Mouse (Mus musculus) CD4-positive, CD25-positive, alpha-beta regulatory T cell, adult 4 months (primary cell): ENCODE data around the gene Kif19a. TPM values are rescaled to one million over a fixed set of nuclear protein-coding genes. Genes with fewer than 3 reads are reported as not detected.
A peak's percentile ranks its signal among the peaks of the same experiment; 100 is the strongest.

Experiments used
- ATAC-seq: one replicate; pipeline ENCODE4 v1.8.0; 2017
- polyA plus RNA-seq, 2 experiments: library from polyadenylated mRNA; unstranded; fragments of 100-300 nt; shearing (Covaris generic); gene quantifications; one replicate each; pipeline ENCODE4 v1.2.1; 2017

Gene Kif19a
- polyA plus RNA-seq, 2 experiments from 2014 or later, result not detected

GRCm38 (mm10) chr11:114807686-114808427 lies 42.7 kb downstream of the Kif19a start:
- peak; percentile 90 for ATAC-seq

- no peak for ATAC-seq
Observed at GRCm38 (mm10) chr11:114809371-114809770, 44.2 kb downstream of the Kif19a start.

- ATAC-seq, result no peak
Observed at GRCm38 (mm10) chr11:114810344-114810743, 45.2 kb downstream of the Kif19a start.

GRCm38 (mm10) chr11:114812731-114813240 lies 47.6 kb downstream of the Kif19a start:
- ATAC-seq, result peak; percentile 42

- no peak for ATAC-seq
Observed at GRCm38 (mm10) chr11:114814873-114815592, 49.8 kb downstream of the Kif19a start.

- ATAC-seq, result no peak
Observed at GRCm38 (mm10) chr11:114816934-114817333, 51.7 kb downstream of the Kif19a start.

- no peak for ATAC-seq
Observed at GRCm38 (mm10) chr11:114818185-114818584, 53.0 kb downstream of the Kif19a start.

- no peak for ATAC-seq
Observed at GRCm38 (mm10) chr11:114819110-114819509, 53.9 kb downstream of the Kif19a start.

- ATAC-seq, result no peak
Observed at GRCm38 (mm10) chr11:114820444-114820843, 55.3 kb downstream of the Kif19a start.

- no peak for ATAC-seq
Observed at GRCm38 (mm10) chr11:114821325-114821724, 56.1 kb downstream of the Kif19a start.

GRCm38 (mm10) chr11:114822727-114823126 lies 57.5 kb downstream of the Kif19a start:
- no peak for ATAC-seq

GRCm38 (mm10) chr11:114823199-114823725 lies 58.1 kb downstream of the Kif19a start:
- ATAC-seq, result no peak

GRCm38 (mm10) chr11:114826686-114827085 lies 61.5 kb downstream of the Kif19a start:
- no peak for ATAC-seq

GRCm38 (mm10) chr11:114829499-114830432 lies 64.6 kb downstream of the Kif19a start:
- ATAC-seq, result no peak

GRCm38 (mm10) chr11:114830433-114830773 lies 65.2 kb downstream of the Kif19a start:
- ATAC-seq, result no peak

GRCm38 (mm10) chr11:114833166-114833565 lies 68.0 kb downstream of the Kif19a start:
- ATAC-seq, result no peak

Other genes starting within 250 kb of the Kif19a start
- 1,000 to 10,000 TPM in 1 of 2 experiments, 100 to 1,000 TPM in 1; 937 to 1,379 TPM for gene Rpl38, start 96.9 kb upstream of the Kif19a start, polyA plus RNA-seq
- gene Ttyh2, start 90.0 kb upstream of the Kif19a start, polyA plus RNA-seq, result 1 to 10 TPM; 2.9 to 4.1 TPM
- not detected for gene Dnaic2, start 38.0 kb upstream of the Kif19a start, polyA plus RNA-seq
- gene Btbd17, start 30.6 kb downstream of the Kif19a start, polyA plus RNA-seq, result not detected
- not detected for gene Gpr142, start 33.5 kb downstream of the Kif19a start, polyA plus RNA-seq
- gene Gprc5c, start 85.8 kb downstream of the Kif19a start, polyA plus RNA-seq, result not detected
- under 1 TPM; 0.11 to 0.37 TPM for gene Cd300a, start 124.7 kb downstream of the Kif19a start, polyA plus RNA-seq
- under 1 TPM in 1 of 2 experiments, not detected in 1; 0.34 TPM for gene Cd300lb, start 169.0 kb downstream of the Kif19a start, polyA plus RNA-seq
- gene Cd300c, start 203.8 kb downstream of the Kif19a start, polyA plus RNA-seq, result not detected
- not detected for gene Cd300ld, start 224.5 kb downstream of the Kif19a start, polyA plus RNA-seq
- under 1 TPM in 1 of 2 experiments, not detected in 1; 0.54 TPM for gene Cd300c2, start 236.5 kb downstream of the Kif19a start, polyA plus RNA-seq